Mouse (Mus musculus) megakaryocyte, embryonic 14.5 days (primary cell): ENCODE measurements around the gene Madcam1. TPM values are rescaled to one million over a fixed set of nuclear protein-coding genes. Genes with fewer than 3 reads are reported as not detected.

Experiments
- H3K27me3 ChIP-seq: replicated peaks from 2 replicates; pipeline ENCODE3; 2012; ENCODE audit warnings: inconsistent platforms
- H3K36me3 ChIP-seq: replicated peaks from 2 replicates; pipeline ENCODE3; 2012; ENCODE audit warnings: low read length, inconsistent platforms, mixed read lengths
- H3K4me1 ChIP-seq: 2 replicates; pipeline ENCODE4 v1.6.1; 2012; ENCODE audit warnings: inconsistent platforms
- H3K4me3 ChIP-seq: replicated peaks from 2 replicates; pipeline ENCODE3; 2012; ENCODE audit warnings: moderate library complexity, mild to moderate bottlenecking, inconsistent platforms
- H3K9me3 ChIP-seq: 2 replicates; pipeline ENCODE4 v1.6.1; 2012; ENCODE audit warnings: inconsistent platforms
- FLI1 ChIP-seq: IDR thresholded peaks from 2 replicates; pipeline ENCODE4 v1.6.1; 2012; ENCODE audit warnings: low read length, inconsistent platforms, mixed read lengths
- GATA1 ChIP-seq: IDR thresholded peaks from 3 replicates; pipeline ENCODE4 v1.6.1; 2012; ENCODE audit warnings: mixed read lengths, low read length, inconsistent platforms, borderline replicate concordance
- polyA plus RNA-seq: library from polyadenylated mRNA; stranded (reverse); fragments of >175 nt; gene quantifications from 2 replicates; pipeline ENCODE4 v1.2.3, GENCODE M21; 2012; ENCODE audit warnings: low replicate concordance; ENCODE audit not compliant: insufficient read depth

The Madcam1 gene
- 0.78 TPM in 1 of 2 replicates, not detected in the other for polyA plus RNA-seq

- Histone ChIP-seq H3K27me3 (peaks cover 22% of the 10 kb centered on the region), H3K36me3 (no peaks in the 10 kb centered on the region), H3K4me1 (peaks cover 30% of the 10 kb centered on the region), H3K9me3 (no peaks in the 10 kb centered on the region), H3K4me3 (no peak within 1 kb of the TSS)
- no peak for TF ChIP-seq FLI1
- TF ChIP-seq GATA1: no peak
These were observed at the start of gene Madcam1 for GRCm38 (mm10) chr10:79664131-79664665. Gene Madcam1 (plus strand): TSS chr10:79664559.

- peaks cover 9% of the 10 kb centered on the region; the same call in 1 of the 2 replicates for H3K9me3 ChIP-seq
- TF ChIP-seq FLI1: no peak
- no peak for TF ChIP-seq GATA1
These were observed 48.5 kb upstream of the Madcam1 start for GRCm38 (mm10) chr10:79615860-79616259.

GRCm38 (mm10) chr10:79616376-79616775, 48.0 kb upstream of the Madcam1 start:
- Histone ChIP-seq H3K4me3 (no peak overlapping the region), H3K27me3 (peaks cover 80% of the 10 kb centered on the region)
- TF ChIP-seq FLI1 (no peak), GATA1 (no peak)

More at GRCm38 (mm10) chr10:79615860-79616259, 48.5 kb upstream of the Madcam1 start:
- no peak overlapping the region for H3K4me3 ChIP-seq
- no peaks in the 10 kb centered on the region for H3K36me3 ChIP-seq
- H3K27me3 ChIP-seq: peaks cover 81% of the 10 kb centered on the region
- H3K4me1 ChIP-seq: peaks cover 24% of the 10 kb centered on the region

GRCm38 (mm10) chr10:79623950-79624349, 40.4 kb upstream of the Madcam1 start:
- H3K9me3 ChIP-seq: no peaks in the 10 kb centered on the region
- no peak overlapping the region for H3K4me3 ChIP-seq
- H3K27me3 ChIP-seq: peaks cover 81% of the 10 kb centered on the region
- no peaks in the 10 kb centered on the region for H3K36me3 ChIP-seq
- TF ChIP-seq FLI1 (no peak), GATA1 (no peak)
- H3K4me1 ChIP-seq: no peaks in the 10 kb centered on the region

More at GRCm38 (mm10) chr10:79616376-79616775, 48.0 kb upstream of the Madcam1 start:
- H3K9me3 ChIP-seq: peaks cover 9% of the 10 kb centered on the region; the same call in 1 of the 2 replicates
- no peaks in the 10 kb centered on the region for H3K36me3 ChIP-seq
- H3K4me1 ChIP-seq: peaks cover 24% of the 10 kb centered on the region

- Histone ChIP-seq H3K4me1 (no peaks in the 10 kb centered on the region), H3K4me3 (no peak overlapping the region), H3K36me3 (no peaks in the 10 kb centered on the region), H3K9me3 (peaks cover 5% of the 10 kb centered on the region), H3K27me3 (peaks cover 74% of the 10 kb centered on the region)
- no peak for TF ChIP-seq FLI1
- TF ChIP-seq GATA1: no peak
These were observed 39.0 kb upstream of the Madcam1 start for GRCm38 (mm10) chr10:79625398-79625797.

GRCm38 (mm10) chr10:79626156-79626555, 38.2 kb upstream of the Madcam1 start:
- Histone ChIP-seq H3K36me3 (no peaks in the 10 kb centered on the region), H3K9me3 (peaks cover 6% of the 10 kb centered on the region), H3K27me3 (peaks cover 69% of the 10 kb centered on the region), H3K4me1 (no peaks in the 10 kb centered on the region), H3K4me3 (no peak overlapping the region)
- no peak for TF ChIP-seq FLI1
- TF ChIP-seq GATA1: no peak

GRCm38 (mm10) chr10:79628377-79628776, 36.0 kb upstream of the Madcam1 start:
- no peak overlapping the region for H3K4me3 ChIP-seq
- TF ChIP-seq GATA1 (no peak), FLI1 (no peak)
- H3K36me3 ChIP-seq: no peaks in the 10 kb centered on the region
- H3K4me1 ChIP-seq: peaks cover 3% of the 10 kb centered on the region; the same call in 1 of the 2 replicates
- H3K9me3 ChIP-seq: peaks cover 6% of the 10 kb centered on the region
- H3K27me3 ChIP-seq: peaks cover 71% of the 10 kb centered on the region

GRCm38 (mm10) chr10:79631432-79631831, 32.9 kb upstream of the Madcam1 start:
- H3K4me3 ChIP-seq: no peak overlapping the region
- H3K4me1 ChIP-seq: peaks cover 9% of the 10 kb centered on the region; the same call in 1 of the 2 replicates
- H3K36me3 ChIP-seq: no peaks in the 10 kb centered on the region
- peaks cover 10% of the 10 kb centered on the region for H3K9me3 ChIP-seq
- peaks cover 74% of the 10 kb centered on the region for H3K27me3 ChIP-seq
- TF ChIP-seq GATA1 (no peak), FLI1 (no peak)

GRCm38 (mm10) chr10:79633006-79633777, 31.2 kb upstream of the Madcam1 start:
- H3K4me3 ChIP-seq: peak overlapping the region; percentile 12
- TF ChIP-seq FLI1 (no peak), GATA1 (no peak)

GRCm38 (mm10) chr10:79636287-79636686, 28.1 kb upstream of the Madcam1 start:
- no peak for TF ChIP-seq GATA1
- no peak for TF ChIP-seq FLI1
- H3K9me3 ChIP-seq: 0 out of 2 replicates have a peak, but pooled peaks cover 6% of the 10 kb centered on the region

More at GRCm38 (mm10) chr10:79633006-79633777, 31.2 kb upstream of the Madcam1 start:
- H3K9me3 ChIP-seq: peaks cover 13% of the 10 kb centered on the region
- peaks cover 82% of the 10 kb centered on the region for H3K27me3 ChIP-seq
- H3K36me3 ChIP-seq: no peaks in the 10 kb centered on the region
- peaks cover 16% of the 10 kb centered on the region for H3K4me1 ChIP-seq

More at GRCm38 (mm10) chr10:79636287-79636686, 28.1 kb upstream of the Madcam1 start:
- no peaks in the 10 kb centered on the region for H3K36me3 ChIP-seq
- peaks cover 16% of the 10 kb centered on the region for H3K4me1 ChIP-seq
- no peak overlapping the region for H3K4me3 ChIP-seq
- peaks cover 87% of the 10 kb centered on the region for H3K27me3 ChIP-seq
